Mouse (Mus musculus) liver, adult 2 months (tissue): ENCODE results near the gene Nfasc. TPM values are rescaled to one million over a fixed set of nuclear protein-coding genes. Genes with fewer than 3 reads are reported as not detected.

ENCODE experiments used
- DNase-seq: peaks from one replicate; pipeline ENCODE4 v3.0.0-alpha.2; 2011; ENCODE audit warnings: low read depth, low spot score; ENCODE audit errors: extremely low read depth
- H3K27ac ChIP-seq: fragments of 200-500 bp; replicated peaks from 2 replicates; pipeline ENCODE4 v1.5.1; 2012; ENCODE audit warnings: low read depth, mild to moderate bottlenecking, control low read depth, inconsistent platforms, low read length; ENCODE audit not compliant: insufficient read depth
- H3K27me3 ChIP-seq: fragments of 200-500 bp; 2 replicates; pipeline ENCODE4 v1.6.1; 2012; ENCODE audit warnings: mild to moderate bottlenecking, moderate library complexity, low read length, inconsistent platforms; ENCODE audit not compliant: control insufficient read depth, insufficient read depth
- H3K36me3 ChIP-seq: fragments of 200-500 bp; 2 replicates; pipeline ENCODE4 v1.6.1; 2012; ENCODE audit warnings: low read length, inconsistent platforms; ENCODE audit not compliant: control insufficient read depth, insufficient read depth
- H3K4me1 ChIP-seq: fragments of 200-500 bp; 2 replicates; pipeline ENCODE4 v1.6.1; 2011; ENCODE audit warnings: low read length; ENCODE audit not compliant: control insufficient read depth, insufficient read depth
- H3K4me3 ChIP-seq: fragments of 200-500 bp; 2 replicates; pipeline ENCODE4 v1.5.1; 2011; ENCODE audit warnings: low read depth, mild to moderate bottlenecking, control low read depth, low read length, moderate library complexity; ENCODE audit not compliant: insufficient read depth
- H3K79me2 ChIP-seq: fragments of 200-500 bp; 2 replicates; pipeline ENCODE4 v1.6.1; 2012; ENCODE audit warnings: inconsistent platforms, mild to moderate bottlenecking, low read length, moderate library complexity; ENCODE audit not compliant: control insufficient read depth, insufficient read depth
- H3K9ac ChIP-seq: fragments of 200-500 bp; 2 replicates; pipeline ENCODE4 v1.6.1; 2012; ENCODE audit warnings: low read depth, mild to moderate bottlenecking, control low read depth, inconsistent platforms, low read length
- CTCF ChIP-seq: fragments of 200-500 bp; IDR thresholded peaks from 2 replicates; pipeline ENCODE4 v1.5.1; 2011; ENCODE audit warnings: low read depth, low read length, control low read depth
- POLR2A ChIP-seq: fragments of 200-500 bp; IDR thresholded peaks from 2 replicates; pipeline ENCODE4 v1.6.1; 2011; ENCODE audit warnings: low read length, control low read depth; ENCODE audit not compliant: insufficient read depth; ENCODE audit errors: extremely low read depth
- WGBS: fragments of 180-500 bp; shearing (Covaris S2); methylation state at CpG from one replicate; pipeline ENCODE4 v1.1.7; 2018; 5-methylcytosine and 5-hydroxymethylcytosine counted together
- polyA plus RNA-seq: library from polyadenylated mRNA; depleted of rRNA; stranded (reverse); fragments of >200 nt; gene quantifications from 2 replicates; pipeline ENCODE4 v1.2.3, GENCODE M21; 2012; rRNA removed
- total RNA-seq: library from RNA; depleted of rRNA; stranded (reverse); fragments of >200 nt; gene quantifications from 2 replicates; pipeline ENCODE4 v1.2.3, GENCODE M21; 2014; rRNA removed

The Nfasc gene
- total and polyA plus RNA-seq, 2 experiments: 0.09 to 0.11 TPM

- 86% methylated on average over 18 of the region's 18 CpGs for WGBS
Measured at GRCm38 (mm10) chr1:132518621-132519020, 223.0 kb downstream of the Nfasc start.

GRCm38 (mm10) chr1:132516776-132517175 lies 224.8 kb downstream of the Nfasc start:
- DNase-seq: no peak
- no peaks in the 10 kb centered on the region for H3K27me3 ChIP-seq
- H3K27ac ChIP-seq: no peak overlapping the region
- WGBS: 89% methylated on average over 11 of the region's 11 CpGs
- H3K9ac ChIP-seq: no peak overlapping the region
- no peak overlapping the region for H3K4me3 ChIP-seq
- no peaks in the 10 kb centered on the region for H3K36me3 ChIP-seq
- TF ChIP-seq POLR2A: no peak
- no peak for TF ChIP-seq CTCF
- no peaks in the 10 kb centered on the region for H3K79me2 ChIP-seq
- peaks cover 7% of the 10 kb centered on the region for H3K4me1 ChIP-seq

More at GRCm38 (mm10) chr1:132518621-132519020, 223.0 kb downstream of the Nfasc start:
- Histone ChIP-seq H3K9ac (no peak overlapping the region), H3K27me3 (no peaks in the 10 kb centered on the region), H3K4me1 (peaks cover 7% of the 10 kb centered on the region), H3K27ac (no peak overlapping the region), H3K36me3 (no peaks in the 10 kb centered on the region), H3K4me3 (no peak overlapping the region), H3K79me2 (no peaks in the 10 kb centered on the region)
- TF ChIP-seq POLR2A (no peak), CTCF (no peak)
- no peak for DNase-seq

- H3K27ac ChIP-seq: no peak overlapping the region
- DNase-seq: no peak
Measured at GRCm38 (mm10) chr1:132515339-132515738, 226.3 kb downstream of the Nfasc start.

More at GRCm38 (mm10) chr1:132515339-132515738, 226.3 kb downstream of the Nfasc start:
- 91% methylated on average over 12 of the region's 12 CpGs for WGBS
- H3K4me1 ChIP-seq: peaks cover 5% of the 10 kb centered on the region
- TF ChIP-seq CTCF (no peak), POLR2A (no peak)
- no peak overlapping the region for H3K4me3 ChIP-seq
- no peaks in the 10 kb centered on the region for H3K79me2 ChIP-seq
- H3K9ac ChIP-seq: no peak overlapping the region
- no peaks in the 10 kb centered on the region for H3K27me3 ChIP-seq
- no peaks in the 10 kb centered on the region for H3K36me3 ChIP-seq

Other genes with a start within 250 kb of the Nfasc start
- gene Tmem81, start 235.6 kb downstream of the Nfasc start, total RNA-seq: 1.4 and 1.8 TPM in 2 replicates
- gene Tmem81, start 235.6 kb downstream of the Nfasc start, polyA plus RNA-seq: 1.0 and 1.5 TPM in 2 replicates
- under 0.01 and 0.07 TPM in 2 replicates for gene Cntn2, start 198.5 kb downstream of the Nfasc start, total RNA-seq
- 0.11 and 0.48 TPM in 2 replicates for gene Cntn2, start 198.5 kb downstream of the Nfasc start, polyA plus RNA-seq
- gene Lrrn2, start 138.5 kb upstream of the Nfasc start, total RNA-seq: 0.07 TPM in 1 of 2 replicates, not detected in the other
- not detected in 2 replicates for gene Lrrn2, start 138.5 kb upstream of the Nfasc start, polyA plus RNA-seq